Mouse (Mus musculus) stomach, embryonic 16.5 days (tissue): ENCODE measurements around the gene Zcchc14. TPM values are rescaled to one million over a fixed set of nuclear protein-coding genes. Genes with fewer than 3 reads are reported as not detected.

Experiments
- ATAC-seq: fragments of 200-750 bp; cut with Nextera tagmentation; 2 replicates; pipeline ENCODE4 v1.8.0; 2017; ENCODE audit warnings: moderate number of reproducible peaks, moderate TSS enrichment; ENCODE audit not compliant: insufficient read depth, low FRiP score
- H3K27ac ChIP-seq: fragments of 300-500 bp; sonication (generic); 2 replicates; pipeline ENCODE4 v1.5.1; 2014; ENCODE audit warnings: low read length
- H3K27me3 ChIP-seq: fragments of 300-500 bp; sonication (generic); 2 replicates; pipeline ENCODE4 v1.6.1; 2014; ENCODE audit warnings: low read length, control low read depth, mixed read lengths; ENCODE audit not compliant: control insufficient read depth, insufficient read depth
- H3K36me3 ChIP-seq: fragments of 300-500 bp; sonication (generic); 2 replicates; pipeline ENCODE4 v1.6.1; 2014; ENCODE audit warnings: low read length; ENCODE audit not compliant: control insufficient read depth, insufficient read depth
- H3K4me1 ChIP-seq: fragments of 300-500 bp; sonication (generic); 2 replicates; pipeline ENCODE4 v1.6.1; 2014; ENCODE audit warnings: low read length, control low read depth, mixed read lengths; ENCODE audit not compliant: control insufficient read depth, insufficient read depth
- H3K4me2 ChIP-seq: fragments of 300-500 bp; sonication (generic); 2 replicates; pipeline ENCODE4 v1.6.1; 2014; ENCODE audit warnings: low read depth, low read length, mixed read lengths
- H3K4me3 ChIP-seq: fragments of 300-500 bp; sonication (generic); replicated peaks from 2 replicates; pipeline ENCODE4 v1.5.1; 2014; ENCODE audit warnings: mild to moderate bottlenecking, low read length
- H3K9ac ChIP-seq: fragments of 300-500 bp; sonication (generic); 2 replicates; pipeline ENCODE4 v1.6.1; 2014; ENCODE audit warnings: low read length
- H3K9me3 ChIP-seq: fragments of 300-500 bp; sonication (generic); replicated peaks from 2 replicates; pipeline ENCODE4 v1.6.1; 2016; ENCODE audit warnings: low read length, control low read depth; ENCODE audit not compliant: control insufficient read depth
- WGBS: fragments of 180-500 bp; shearing (Covaris S2); extraction: QIAGEN DNeasy Blood & Tissue Kit; methylation state at CpG from one replicate; pipeline ENCODE4 v1.1.7; 2014; 5-methylcytosine and 5-hydroxymethylcytosine counted together
- polyA plus RNA-seq: library from polyadenylated mRNA; unstranded; fragments of >200 nt; fragmentation: Nextera tagmentation; extraction: Ambion mirVana; gene quantifications from 2 replicates; pipeline ENCODE4 v1.2.1, GENCODE M21; 2015

Zcchc14 gene
- polyA plus RNA-seq, result 13.2 and 13.3 TPM in 2 replicates

DNA sequence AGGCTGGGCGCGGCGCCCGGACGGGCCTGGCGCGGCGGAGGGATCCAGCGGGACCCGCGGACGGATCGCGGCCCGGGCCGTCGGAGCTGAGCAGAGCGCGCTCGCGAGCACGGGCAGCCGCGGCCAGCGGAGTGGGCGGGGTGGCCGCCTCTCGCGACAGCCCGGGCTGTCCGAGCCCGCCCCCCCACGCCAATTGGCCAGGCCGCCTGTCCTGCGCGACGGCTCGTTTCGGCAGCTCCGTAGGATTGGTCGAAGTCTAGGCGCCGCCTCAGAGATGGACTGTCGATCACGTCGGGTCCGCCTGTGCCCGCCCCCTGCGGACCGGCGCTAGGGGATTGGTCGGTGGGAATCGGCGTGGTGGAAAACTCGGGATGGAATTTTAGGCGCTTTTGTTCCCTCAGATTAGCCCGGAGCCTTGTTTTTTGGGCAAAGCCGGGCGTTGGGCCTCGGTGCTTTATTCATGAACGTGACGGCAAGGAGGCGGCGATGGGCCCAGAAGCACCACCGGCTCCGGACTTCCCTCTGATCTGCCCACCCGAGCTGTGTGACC, at the start of gene Zcchc14:
TSS of gene Zcchc14 (minus strand) at position 128 of the 550 bp plus-strand sequence.
- peak; percentile 99 for ATAC-seq
- Histone ChIP-seq H3K36me3 (no peaks in the 10 kb centered on the region), H3K4me3 (peak within 1 kb of the TSS; percentile 74), H3K9me3 (no peaks in the 10 kb centered on the region), H3K4me1 (peaks cover 42% of the 10 kb centered on the region), H3K27me3 (no peaks in the 10 kb centered on the region), H3K27ac (peak within 1 kb of the TSS; percentile 93), H3K9ac (peak within 1 kb of the TSS; percentile 92), H3K4me2 (peak within 1 kb of the TSS; percentile 97)
- WGBS, result under 1% methylated on average over 66 of the region's 67 CpGs

DNA sequence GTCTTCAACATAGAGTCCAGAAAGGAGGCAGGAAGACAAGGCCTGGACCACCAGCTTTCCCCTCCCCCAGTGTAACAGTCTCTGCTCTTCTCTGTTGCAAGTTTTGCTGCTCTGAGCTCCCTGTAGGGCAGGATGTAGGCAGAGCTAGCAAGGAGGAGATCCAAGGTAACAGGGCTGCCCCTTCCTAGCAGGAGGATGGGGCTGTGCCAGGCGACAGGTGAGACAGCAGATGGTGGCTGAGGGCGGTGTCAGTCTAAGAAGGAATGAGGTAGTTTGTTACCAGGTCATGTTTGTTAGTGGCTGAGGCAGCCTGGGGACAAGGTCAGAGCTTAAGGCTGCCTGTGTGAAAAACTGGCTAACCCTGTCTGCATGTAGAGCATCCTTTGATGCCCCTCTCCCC, 47.2 kb upstream of the Zcchc14 start:
- no peaks in the 10 kb centered on the region for H3K9me3 ChIP-seq
- H3K27me3 ChIP-seq, result no peaks in the 10 kb centered on the region
- H3K4me1 ChIP-seq, result peaks cover 10% of the 10 kb centered on the region
- H3K36me3 ChIP-seq, result no peaks in the 10 kb centered on the region
- no peak overlapping the region for H3K9ac ChIP-seq
- no peak overlapping the region for H3K4me2 ChIP-seq
- 82% methylated on average over 2 of the region's 2 CpGs for WGBS
- no peak overlapping the region for H3K27ac ChIP-seq
- H3K4me3 ChIP-seq, result no peak overlapping the region
- ATAC-seq, result no peak

DNA sequence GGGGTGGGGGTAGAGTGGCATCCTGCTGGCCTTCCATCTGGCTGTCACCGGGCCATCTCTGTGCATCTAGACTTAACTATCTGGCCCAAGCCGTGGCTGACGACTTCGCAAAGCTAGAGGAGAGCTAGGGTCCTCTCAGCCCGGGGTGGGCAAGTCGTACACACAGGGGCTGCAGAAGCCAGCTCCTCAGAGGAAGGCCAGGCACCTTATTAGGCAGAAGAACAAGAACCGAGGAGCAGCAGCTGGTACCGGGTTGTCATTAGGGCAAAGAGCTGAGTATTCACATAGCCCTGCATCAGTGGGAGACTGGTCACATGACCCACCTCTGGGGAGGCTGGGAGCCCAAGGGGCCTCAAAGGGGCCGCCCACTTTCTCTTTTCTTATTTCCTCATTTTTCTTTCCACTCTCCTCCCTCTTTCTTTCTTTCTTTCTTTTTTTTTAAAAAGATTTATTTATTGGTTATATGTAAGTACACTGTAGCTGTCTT, 46.0 kb upstream of the Zcchc14 start:
- H3K9ac ChIP-seq, result peak overlapping the region; percentile 46; the same call in 1 of the 2 replicates

DNA sequence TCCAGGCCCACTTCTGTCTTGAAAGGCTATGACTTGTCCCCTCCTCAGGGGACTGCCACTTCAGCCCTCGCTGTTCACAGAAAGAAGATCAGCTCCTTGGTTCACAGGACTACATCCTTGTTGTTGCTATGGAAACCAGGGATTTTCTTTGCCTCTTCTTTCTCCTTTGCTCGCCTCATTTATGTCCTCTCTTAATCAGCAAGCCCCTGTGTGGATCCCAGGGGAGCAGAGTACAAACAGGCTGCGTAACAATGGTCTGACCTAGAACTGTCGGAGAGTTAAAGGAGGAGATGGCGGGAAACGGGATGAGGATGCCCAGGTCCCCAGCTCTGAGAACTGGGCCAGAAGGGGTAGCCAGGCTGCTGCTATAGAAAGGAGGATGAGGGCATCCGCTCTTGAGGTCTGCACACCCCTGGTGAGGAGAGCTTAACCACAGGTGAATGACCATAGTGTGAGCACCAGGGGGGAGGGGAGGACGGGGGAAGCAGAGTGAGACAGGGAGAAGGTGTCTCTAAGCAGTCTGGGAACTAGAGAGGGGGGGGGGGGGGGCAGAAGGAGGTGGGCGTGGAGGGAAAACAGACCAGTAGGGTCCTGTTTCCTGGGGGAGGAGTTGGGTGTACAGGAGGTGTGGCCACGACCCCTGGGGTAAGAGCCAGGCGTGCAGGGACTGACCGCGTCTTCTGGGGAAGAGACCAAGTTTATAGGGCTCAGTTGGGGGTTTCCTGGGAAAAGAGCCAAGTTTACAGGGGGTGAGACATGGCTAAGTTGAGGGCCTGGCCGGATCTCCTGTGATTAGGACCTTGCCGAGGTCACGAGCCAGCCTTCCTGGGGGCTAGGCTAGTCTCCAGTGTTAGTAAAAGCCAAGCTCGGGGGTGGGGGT, 45.3 kb upstream of the Zcchc14 start:
- Histone ChIP-seq H3K27ac (no peak overlapping the region), H3K9ac (peak overlapping the region; percentile 46; the same call in 1 of the 2 replicates), H3K4me1 (peaks cover 10% of the 10 kb centered on the region), H3K9me3 (no peaks in the 10 kb centered on the region), H3K27me3 (no peaks in the 10 kb centered on the region), H3K36me3 (no peaks in the 10 kb centered on the region), H3K4me3 (peak overlapping the region; percentile 25), H3K4me2 (peak overlapping the region; percentile 43)
- peak; percentile 70; the same call in 1 of the 2 replicates for ATAC-seq
- 5% methylated on average over 16 of the region's 17 CpGs for WGBS

More for the DNA sequence above, 46.0 kb upstream of the Zcchc14 start:
- ATAC-seq, result 0 out of 2 replicates have a peak, but pooled peaks have one; percentile 20
- H3K4me2 ChIP-seq, result peak overlapping the region; percentile 43
- no peaks in the 10 kb centered on the region for H3K27me3 ChIP-seq
- no peak overlapping the region for H3K27ac ChIP-seq
- H3K9me3 ChIP-seq, result no peaks in the 10 kb centered on the region
- H3K4me3 ChIP-seq, result peak overlapping the region; percentile 25
- peaks cover 10% of the 10 kb centered on the region for H3K4me1 ChIP-seq
- 7% methylated on average over 9 of the region's 9 CpGs for WGBS
- no peaks in the 10 kb centered on the region for H3K36me3 ChIP-seq

DNA sequence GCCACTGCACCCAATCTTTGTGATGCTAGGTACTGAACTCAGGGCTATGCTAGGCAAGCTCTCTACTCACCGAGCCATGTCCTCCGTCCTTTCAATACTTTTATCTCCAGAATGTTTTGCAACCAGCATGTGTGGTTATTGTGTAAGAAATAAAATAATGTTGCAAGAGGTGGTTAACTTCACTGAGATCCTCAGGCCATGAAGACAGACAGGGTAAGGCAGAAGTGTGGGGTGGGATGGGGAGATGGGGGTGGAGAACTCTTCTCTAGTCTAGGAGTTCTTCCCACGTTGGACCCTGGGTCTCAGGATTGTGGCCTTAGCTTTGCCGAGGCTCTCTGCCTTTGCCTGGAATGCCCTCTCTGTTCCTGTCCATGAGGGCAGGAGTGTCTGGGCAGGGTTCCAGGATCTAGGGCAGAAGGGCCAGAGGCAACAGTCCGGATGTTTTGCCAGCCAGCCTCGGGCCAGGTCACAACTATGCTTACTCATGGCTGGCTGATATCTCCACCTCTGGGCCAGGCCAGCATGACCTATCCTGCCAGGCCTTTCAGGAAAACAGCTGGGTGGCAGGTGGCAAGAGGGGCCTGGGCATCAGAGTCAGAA, 43.0 kb upstream of the Zcchc14 start:
- Histone ChIP-seq H3K4me3 (no peak overlapping the region), H3K27me3 (no peaks in the 10 kb centered on the region), H3K36me3 (no peaks in the 10 kb centered on the region), H3K9ac (no peak overlapping the region), H3K9me3 (no peaks in the 10 kb centered on the region), H3K27ac (no peak overlapping the region), H3K4me2 (no peak overlapping the region), H3K4me1 (peaks cover 10% of the 10 kb centered on the region)
- WGBS, result 79% methylated on average over 6 of the region's 6 CpGs
- no peak for ATAC-seq

DNA sequence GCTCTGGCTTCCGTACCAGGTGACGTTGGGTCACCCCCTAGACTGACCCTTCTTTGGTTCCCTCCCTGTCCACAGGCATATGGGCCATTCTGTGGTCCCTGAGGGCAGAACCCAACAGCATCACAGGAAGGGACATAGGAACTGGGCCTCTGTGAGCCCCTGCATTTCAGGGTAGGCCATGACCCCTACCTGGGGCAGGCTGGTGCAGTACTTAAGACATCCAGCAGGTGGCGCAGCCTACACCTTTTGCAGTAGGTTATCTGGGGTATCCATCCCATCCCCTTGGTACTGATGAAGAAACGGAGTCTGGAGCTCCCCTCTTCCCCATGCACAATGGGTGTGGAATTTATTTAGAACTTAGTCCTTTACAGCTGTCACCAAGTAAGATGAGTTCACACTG, 41.8 kb upstream of the Zcchc14 start:
- H3K27ac ChIP-seq, result no peak overlapping the region
- H3K4me2 ChIP-seq, result no peak overlapping the region
- peaks cover 10% of the 10 kb centered on the region for H3K4me1 ChIP-seq
- no peak overlapping the region for H3K4me3 ChIP-seq
- 58% methylated on average over 4 of the region's 4 CpGs for WGBS
- no peak overlapping the region for H3K9ac ChIP-seq
- H3K27me3 ChIP-seq, result no peaks in the 10 kb centered on the region
- no peak for ATAC-seq
- no peaks in the 10 kb centered on the region for H3K9me3 ChIP-seq
- no peaks in the 10 kb centered on the region for H3K36me3 ChIP-seq

DNA sequence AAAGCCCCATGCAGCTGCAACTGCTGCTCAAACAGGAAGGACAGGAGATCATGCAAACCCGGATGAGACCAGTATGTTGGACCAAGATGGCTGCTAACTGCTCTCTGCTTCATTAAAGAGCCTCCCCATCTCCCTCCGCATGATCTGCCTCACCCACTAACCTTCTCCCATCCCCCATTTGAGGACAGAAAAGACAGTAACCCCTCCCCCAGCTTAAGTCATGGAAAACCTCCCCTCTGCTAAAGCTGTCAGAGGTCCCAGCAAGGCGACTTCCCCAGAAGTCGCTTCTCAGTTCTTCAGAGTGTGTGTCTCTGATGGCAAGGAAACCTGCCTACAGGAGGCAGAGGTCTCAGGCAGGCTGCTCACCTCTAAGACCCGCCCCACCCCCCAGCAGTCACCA, 35.8 kb upstream of the Zcchc14 start:
- Histone ChIP-seq H3K4me2 (no peak overlapping the region), H3K4me3 (no peak overlapping the region), H3K4me1 (no peaks in the 10 kb centered on the region; the same call in 1 of the 2 replicates), H3K9me3 (no peaks in the 10 kb centered on the region), H3K27ac (no peak overlapping the region), H3K36me3 (no peaks in the 10 kb centered on the region), H3K9ac (no peak overlapping the region), H3K27me3 (no peaks in the 10 kb centered on the region)
- 41% methylated on average over 5 of the region's 5 CpGs for WGBS
- ATAC-seq, result no peak

DNA sequence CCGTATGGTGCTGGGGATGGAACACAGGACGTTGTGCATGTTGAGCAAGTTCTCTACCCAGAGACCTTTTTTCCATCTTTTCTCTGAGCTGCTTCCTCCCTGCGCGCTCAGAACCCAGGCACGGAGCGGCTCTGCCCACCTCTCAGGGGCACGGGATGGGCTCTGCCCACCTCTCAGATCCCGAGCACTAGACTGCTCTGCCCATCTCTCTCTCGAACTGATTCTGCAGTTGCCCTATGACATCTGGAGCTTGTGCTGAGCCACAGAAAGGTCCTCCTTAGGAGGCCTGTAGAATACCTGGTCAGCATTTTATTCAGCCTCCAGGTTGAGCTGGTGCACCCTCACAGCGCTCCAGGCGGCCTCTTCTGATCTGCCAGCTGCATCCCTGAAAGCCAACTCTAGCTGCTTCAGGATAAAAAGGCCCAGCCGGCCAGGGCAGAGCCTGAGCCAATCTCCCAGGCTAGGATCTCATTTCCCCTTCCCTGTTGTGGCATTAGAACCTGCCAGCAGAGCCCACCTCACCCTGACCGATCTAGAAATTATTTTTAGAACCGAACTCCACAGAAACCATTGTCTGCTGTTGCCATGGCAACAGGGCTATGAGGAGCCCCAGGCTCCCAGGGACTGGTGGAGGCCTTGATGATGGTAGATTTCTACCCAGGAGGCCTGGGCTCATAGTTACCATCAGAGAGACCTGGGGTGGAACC, 34.9 kb upstream of the Zcchc14 start:
- H3K4me3 ChIP-seq, result no peak overlapping the region
- no peak overlapping the region for H3K9ac ChIP-seq
- 58% methylated on average over 14 of the region's 14 CpGs for WGBS
- H3K27ac ChIP-seq, result no peak overlapping the region
- H3K4me1 ChIP-seq, result no peaks in the 10 kb centered on the region; the same call in 1 of the 2 replicates
- H3K27me3 ChIP-seq, result no peaks in the 10 kb centered on the region
- no peaks in the 10 kb centered on the region for H3K9me3 ChIP-seq
- no peak overlapping the region for H3K4me2 ChIP-seq
- no peaks in the 10 kb centered on the region for H3K36me3 ChIP-seq
- ATAC-seq, result no peak
